Mouse (Mus musculus): Measurements from ENCODE around the gene Ankrd34a.

DNA sequence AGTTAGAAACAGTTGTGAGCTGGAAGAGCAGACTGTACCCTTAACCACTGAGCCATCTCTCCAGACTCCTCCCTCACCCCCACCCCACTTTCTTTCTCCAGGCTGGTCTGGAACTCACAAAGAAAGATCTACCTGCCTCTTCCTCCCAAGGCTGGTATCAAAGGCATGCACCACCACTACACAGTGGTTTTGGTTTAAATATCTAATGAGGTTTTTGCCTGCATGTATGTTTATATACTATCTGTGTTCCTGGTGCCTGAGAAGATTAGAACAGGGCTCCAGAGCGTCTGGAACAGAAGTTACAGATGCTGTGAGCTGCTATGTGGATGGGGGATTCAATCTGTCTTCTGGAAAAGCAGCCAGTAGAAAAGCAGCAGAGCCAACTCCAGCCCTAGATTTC is 37.6 kb downstream of the Ankrd34a start:
- TF ChIP-seq CTCF (IDR thresholded peaks at IDR 0.05; ENCODE audit: control insufficient read depth, insufficient read depth, insufficient read length) (no peak), USF1 (IDR thresholded peaks at IDR 0.05; ENCODE audit: low read depth) (no peak)

Measured in C2C12 (cell line).